Mouse (Mus musculus) hindbrain, embryonic 13.5 days (tissue): ENCODE measurements around the gene Plin4. TPM values are rescaled to one million over a fixed set of nuclear protein-coding genes. Genes with fewer than 3 reads are reported as not detected.
A peak's percentile ranks its signal among the peaks of the same experiment; 100 is the strongest.
"Not testable (repeated sequence)": the region's sequence is repeated elsewhere in the genome, so short reads cannot be mapped to it uniquely, and the experiment has no call there.

Experiments
- ATAC-seq: fragments of 200-750 bp; cut with Nextera tagmentation; 2 replicates; pipeline ENCODE4 v1.8.0; 2017; ENCODE audit warnings: moderate TSS enrichment; ENCODE audit not compliant: low FRiP score
- H3K27ac ChIP-seq: fragments of 300-500 bp; sonication (generic); 2 replicates; pipeline ENCODE4 v1.5.1; 2015; ENCODE audit warnings: inconsistent platforms, mild to moderate bottlenecking, moderate library complexity
- H3K27me3 ChIP-seq: fragments of 300-500 bp; sonication (generic); 2 replicates; pipeline ENCODE4 v1.6.1; 2015; ENCODE audit warnings: mild to moderate bottlenecking, inconsistent platforms
- H3K36me3 ChIP-seq: fragments of 300-500 bp; sonication (generic); 2 replicates; pipeline ENCODE4 v1.6.1; 2015; ENCODE audit warnings: mild to moderate bottlenecking, inconsistent platforms
- H3K4me1 ChIP-seq: fragments of 300-500 bp; sonication (generic); replicated peaks from 2 replicates; pipeline ENCODE4 v1.6.1; 2015; ENCODE audit warnings: inconsistent platforms
- H3K4me2 ChIP-seq: fragments of 300-500 bp; sonication (generic); 2 replicates; pipeline ENCODE4 v1.6.1; 2015; ENCODE audit warnings: inconsistent platforms, mild to moderate bottlenecking, moderate library complexity
- H3K4me3 ChIP-seq: fragments of 300-500 bp; sonication (generic); 2 replicates; pipeline ENCODE4 v1.5.1; 2015; ENCODE audit warnings: mild to moderate bottlenecking, inconsistent platforms
- H3K9ac ChIP-seq: fragments of 300-500 bp; sonication (generic); 2 replicates; pipeline ENCODE4 v1.6.1; 2015; ENCODE audit warnings: mild to moderate bottlenecking, inconsistent platforms
- H3K9me3 ChIP-seq: fragments of 300-500 bp; sonication (generic); 2 replicates; pipeline ENCODE4 v1.6.1; 2016; ENCODE audit warnings: inconsistent platforms
- WGBS: fragments of 180-500 bp; shearing (Covaris S2); methylation state at CpG from one replicate; pipeline ENCODE4 v1.1.7; 2015; 5-methylcytosine and 5-hydroxymethylcytosine counted together
- polyA plus RNA-seq: library from polyadenylated mRNA; unstranded; fragments of >200 nt; fragmentation: Nextera tagmentation; extraction: Ambion mirVana; gene quantifications from 2 replicates; pipeline ENCODE4 v1.2.1, GENCODE M21; 2015

Gene Plin4
- polyA plus RNA-seq, 1 experiment from 2014 or later: 0.10 TPM

DNA sequence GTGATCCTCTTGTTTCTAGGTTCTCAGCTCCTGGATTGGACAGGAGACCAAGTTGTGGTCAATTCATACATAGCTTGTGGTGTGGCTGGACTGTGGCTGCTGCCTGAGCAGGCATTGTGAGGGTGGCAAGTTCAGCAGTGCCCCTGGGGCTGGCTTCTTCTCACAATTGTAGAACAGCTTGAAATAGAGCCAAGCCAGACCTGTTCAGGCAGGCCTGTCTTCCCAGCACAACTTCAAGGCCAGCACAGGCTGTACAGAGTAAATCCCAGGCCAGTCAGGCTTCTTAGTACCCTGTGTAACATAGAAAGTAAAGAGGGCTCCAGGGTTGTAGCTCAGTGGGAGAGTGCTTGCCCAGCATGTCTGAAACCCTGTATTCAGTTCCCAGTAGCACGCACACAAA lies 16.8 kb downstream of the Plin4 start:
- Histone ChIP-seq H3K4me2 (no peak overlapping the region), H3K9ac (no peak overlapping the region), H3K4me3 (no peak overlapping the region), H3K27ac (no peak overlapping the region), H3K9me3 (no peaks in the 10 kb centered on the region), H3K27me3 (no peaks in the 10 kb centered on the region), H3K36me3 (peaks cover 64% of the 10 kb centered on the region), H3K4me1 (no peaks in the 10 kb centered on the region)
- WGBS: 100% methylated on average over 1 of the region's 1 CpGs
- ATAC-seq: no peak

DNA sequence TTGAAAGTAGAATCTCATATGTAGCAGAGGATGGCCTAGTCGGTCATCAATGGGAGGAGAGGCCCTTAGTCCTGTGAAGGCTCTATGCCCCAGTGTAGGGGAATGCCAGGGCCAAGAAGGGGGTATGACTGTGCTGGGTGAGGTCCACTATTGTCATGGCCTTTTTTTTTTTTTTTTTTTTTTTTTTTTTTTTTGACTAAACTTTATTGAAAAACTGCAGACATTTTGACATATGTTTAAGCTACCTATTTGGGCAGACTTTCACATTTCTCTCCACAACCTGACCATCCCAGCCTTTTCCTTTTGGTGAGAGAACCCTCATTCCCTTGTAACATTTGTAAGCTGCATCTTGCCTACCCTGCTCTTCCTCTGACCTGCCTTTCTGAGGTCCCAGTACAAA lies 17.3 kb downstream of the Plin4 start:
- 100% methylated on average over 1 of the region's 1 CpGs for WGBS
- no peak for ATAC-seq
- no peaks in the 10 kb centered on the region for H3K27me3 ChIP-seq
- H3K9me3 ChIP-seq: no peaks in the 10 kb centered on the region
- no peak overlapping the region for H3K9ac ChIP-seq
- H3K4me3 ChIP-seq: no peak overlapping the region
- H3K4me2 ChIP-seq: no peak overlapping the region
- H3K36me3 ChIP-seq: peaks cover 63% of the 10 kb centered on the region
- no peak overlapping the region for H3K27ac ChIP-seq
- H3K4me1 ChIP-seq: no peaks in the 10 kb centered on the region

GRCm38 (mm10) chr17:56080781-56081585 lies 28.6 kb downstream of the Plin4 start:
- Histone ChIP-seq H3K4me1 (peaks cover 31% of the 10 kb centered on the region), H3K27ac (peak overlapping the region; percentile 74), H3K4me2 (peak overlapping the region; percentile 99), H3K9ac (peak overlapping the region; percentile 91), H3K36me3 (peaks cover 28% of the 10 kb centered on the region), H3K9me3 (no peaks in the 10 kb centered on the region), H3K4me3 (peak overlapping the region; percentile 91), H3K27me3 (no peaks in the 10 kb centered on the region)
- ATAC-seq: peak; percentile 41
- WGBS: 4% methylated on average over 8 of the region's 8 CpGs

DNA sequence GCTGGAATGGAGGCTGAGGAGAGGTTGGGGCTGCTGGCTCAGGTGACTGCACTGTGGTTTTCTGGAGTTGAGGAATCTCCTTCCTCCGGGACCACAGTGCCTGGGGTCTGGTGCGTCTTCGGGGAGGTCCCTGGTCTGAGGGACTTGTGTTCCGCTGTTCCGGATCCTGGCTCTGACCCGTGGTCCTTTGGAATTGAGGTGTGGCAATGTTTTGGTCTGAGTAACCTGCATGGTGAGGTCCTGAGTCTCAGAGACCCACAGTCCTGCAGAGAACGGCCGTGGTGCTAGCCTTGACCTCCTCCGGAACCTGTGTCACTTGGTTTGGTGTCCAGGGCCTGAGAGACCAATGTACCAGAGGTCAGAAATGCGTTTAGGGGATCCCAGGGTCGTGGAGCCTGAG lies 29.7 kb downstream of the Plin4 start:
- WGBS: 2% methylated on average over 11 of the region's 11 CpGs
- peaks cover 25% of the 10 kb centered on the region for H3K36me3 ChIP-seq

GRCm38 (mm10) chr17:56078880-56079795 lies 30.5 kb downstream of the Plin4 start, which contains the start of gene Hdgfl2:
TSS of gene Hdgfl2 (plus strand) at chr17:56079634.
- peak; percentile 93 for ATAC-seq
- peak within 1 kb of the TSS; percentile 74 for H3K27ac ChIP-seq
- under 1% methylated on average over 61 of the region's 61 CpGs for WGBS
- no peaks in the 10 kb centered on the region for H3K9me3 ChIP-seq
- peak within 1 kb of the TSS; percentile 99 for H3K4me2 ChIP-seq
- peak within 1 kb of the TSS; percentile 91 for H3K4me3 ChIP-seq
- no peaks in the 10 kb centered on the region for H3K27me3 ChIP-seq
- peaks cover 21% of the 10 kb centered on the region for H3K36me3 ChIP-seq
- peak within 1 kb of the TSS; percentile 91 for H3K9ac ChIP-seq
- H3K4me1 ChIP-seq: peaks cover 43% of the 10 kb centered on the region

More for the DNA sequence above, 29.7 kb downstream of the Plin4 start:
- Histone ChIP-seq H3K27ac (peak overlapping the region; percentile 72), H3K4me2 (peak overlapping the region; percentile 99), H3K9ac (peak overlapping the region; percentile 91), H3K9me3 (no peaks in the 10 kb centered on the region), H3K27me3 (no peaks in the 10 kb centered on the region), H3K4me3 (peak overlapping the region; percentile 91), H3K4me1 (peaks cover 39% of the 10 kb centered on the region)
- ATAC-seq: no peak

DNA sequence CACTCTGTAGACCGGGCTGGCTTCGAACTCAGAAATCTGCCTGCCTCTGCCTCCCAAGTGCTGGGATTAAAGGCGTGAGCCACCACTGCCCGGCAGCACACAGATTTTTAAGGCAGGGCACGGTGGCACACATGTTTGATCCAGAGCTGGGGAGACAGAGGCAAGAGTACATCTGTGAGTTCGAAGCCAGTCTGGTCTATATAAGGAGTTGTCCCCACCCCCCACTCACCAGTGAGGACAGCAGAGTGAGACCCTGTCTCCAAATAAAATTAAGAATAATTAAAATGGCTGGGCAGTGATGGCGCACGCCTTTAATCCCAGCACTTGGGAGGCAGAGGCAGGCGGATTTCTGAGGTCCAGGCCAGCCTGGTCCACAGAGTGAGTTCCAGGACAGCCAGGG lies 31.2 kb downstream of the Plin4 start:
- Histone ChIP-seq H3K4me2 (peak overlapping the region; percentile 39), H3K4me3 (peak overlapping the region; percentile 91), H3K4me1 (peaks cover 49% of the 10 kb centered on the region), H3K36me3 (peaks cover 15% of the 10 kb centered on the region; the same call in 1 of the 2 replicates)
- not testable (repeated sequence) for H3K27ac ChIP-seq, ATAC-seq, H3K9me3 ChIP-seq, H3K27me3 ChIP-seq, H3K9ac ChIP-seq
- WGBS: 69% methylated on average over 9 of the region's 9 CpGs

- H3K36me3 ChIP-seq: peaks cover 12% of the 10 kb centered on the region
- H3K4me3 ChIP-seq: no peak overlapping the region
- H3K9me3 ChIP-seq: no peaks in the 10 kb centered on the region
- H3K27ac ChIP-seq: no peak overlapping the region
- no peak for ATAC-seq
- H3K9ac ChIP-seq: no peak overlapping the region
- WGBS: 90% methylated on average over 5 of the region's 5 CpGs
- peaks cover 47% of the 10 kb centered on the region for H3K4me1 ChIP-seq
- H3K4me2 ChIP-seq: no peak overlapping the region
- H3K27me3 ChIP-seq: no peaks in the 10 kb centered on the region
Measured at GRCm38 (mm10) chr17:56077523-56077922, 32.1 kb downstream of the Plin4 start.

DNA sequence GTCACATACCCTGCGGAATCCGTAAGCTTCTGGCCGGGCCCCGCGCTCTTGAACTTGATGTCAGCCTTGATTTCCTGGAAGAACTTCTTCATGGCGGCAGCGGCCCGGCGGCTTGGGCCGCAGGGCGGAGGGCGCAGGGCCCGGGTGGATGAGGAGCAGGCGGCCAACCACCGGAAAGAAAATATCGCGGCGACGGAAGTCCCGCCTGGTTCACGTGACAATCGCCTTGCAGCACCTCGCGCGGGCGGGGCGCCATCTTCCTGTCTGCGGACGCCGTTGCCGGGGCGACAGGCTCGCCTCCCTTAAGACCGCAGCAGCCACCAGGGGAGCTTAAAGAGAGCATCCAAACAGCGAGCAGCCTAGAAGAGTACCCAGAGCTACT lies 34.8 kb downstream of the Plin4 start, which contains the start of gene Ubxn6:
Gene Ubxn6 (minus strand): TSS at position 202 of the 382 bp plus-strand sequence.
- H3K4me1 ChIP-seq: peaks cover 20% of the 10 kb centered on the region
- peak within 1 kb of the TSS; percentile 72 for H3K4me2 ChIP-seq
- peaks cover 33% of the 10 kb centered on the region for H3K36me3 ChIP-seq
- H3K27me3 ChIP-seq: no peaks in the 10 kb centered on the region
- peak within 1 kb of the TSS; percentile 80 for H3K4me3 ChIP-seq
- peak within 1 kb of the TSS; percentile 94 for H3K27ac ChIP-seq
- peak; percentile 55 for ATAC-seq
- peak within 1 kb of the TSS; percentile 85 for H3K9ac ChIP-seq
- H3K9me3 ChIP-seq: no peaks in the 10 kb centered on the region
- WGBS: under 1% methylated on average over 35 of the region's 35 CpGs

- peak; percentile 13 for ATAC-seq
- H3K4me3 ChIP-seq: peak overlapping the region; percentile 80
- H3K36me3 ChIP-seq: peaks cover 38% of the 10 kb centered on the region
- no peaks in the 10 kb centered on the region for H3K9me3 ChIP-seq
- H3K4me2 ChIP-seq: peak overlapping the region; percentile 72
- H3K27ac ChIP-seq: peak overlapping the region; percentile 94
- H3K4me1 ChIP-seq: peaks cover 20% of the 10 kb centered on the region
- H3K27me3 ChIP-seq: no peaks in the 10 kb centered on the region
- peak overlapping the region; percentile 85 for H3K9ac ChIP-seq
- 10% methylated on average over 22 of the region's 22 CpGs for WGBS
Measured at GRCm38 (mm10) chr17:56074097-56074826, 35.3 kb downstream of the Plin4 start.

GRCm38 (mm10) chr17:56072243-56072642 lies 37.4 kb downstream of the Plin4 start:
- 95% methylated on average over 5 of the region's 5 CpGs for WGBS
- no peaks in the 10 kb centered on the region for H3K27me3 ChIP-seq
- no peak overlapping the region for H3K4me3 ChIP-seq
- H3K4me2 ChIP-seq: no peak overlapping the region
- H3K9me3 ChIP-seq: no peaks in the 10 kb centered on the region
- H3K36me3 ChIP-seq: peaks cover 58% of the 10 kb centered on the region
- H3K27ac ChIP-seq: no peak overlapping the region
- no peak overlapping the region for H3K9ac ChIP-seq
- H3K4me1 ChIP-seq: peaks cover 20% of the 10 kb centered on the region
- no peak for ATAC-seq

DNA sequence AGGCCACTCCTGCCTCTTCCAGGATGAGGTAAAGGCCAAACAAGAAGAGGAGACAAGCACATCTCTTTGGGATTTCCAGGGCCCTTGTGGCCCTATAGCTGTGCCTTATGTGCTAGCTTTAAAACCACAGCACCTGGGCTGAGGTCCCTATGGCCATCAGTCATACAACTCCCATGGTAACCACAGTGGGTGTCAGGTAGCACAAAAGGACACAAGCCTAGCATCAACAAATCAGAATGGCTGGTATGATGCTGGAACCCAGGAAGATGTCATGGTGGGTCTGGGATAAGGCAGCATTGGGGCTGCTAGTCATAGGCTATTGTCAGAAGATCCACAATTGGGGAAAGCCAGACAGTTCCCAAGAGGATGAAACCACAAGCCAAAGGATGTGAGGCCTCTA lies 38.5 kb downstream of the Plin4 start:
- H3K4me1 ChIP-seq: peaks cover 20% of the 10 kb centered on the region
- no peak for ATAC-seq
- H3K4me3 ChIP-seq: no peak overlapping the region
- no peak overlapping the region for H3K9ac ChIP-seq
- H3K36me3 ChIP-seq: peaks cover 70% of the 10 kb centered on the region
- H3K27me3 ChIP-seq: no peaks in the 10 kb centered on the region
- no peak overlapping the region for H3K27ac ChIP-seq
- no peak overlapping the region for H3K4me2 ChIP-seq
- H3K9me3 ChIP-seq: no peaks in the 10 kb centered on the region

GRCm38 (mm10) chr17:56069066-56069465 lies 40.5 kb downstream of the Plin4 start:
- Histone ChIP-seq H3K27me3 (no peaks in the 10 kb centered on the region), H3K4me2 (no peak overlapping the region), H3K27ac (no peak overlapping the region), H3K4me3 (no peak overlapping the region), H3K9ac (no peak overlapping the region), H3K4me1 (peaks cover 7% of the 10 kb centered on the region), H3K36me3 (peaks cover 88% of the 10 kb centered on the region), H3K9me3 (no peaks in the 10 kb centered on the region)
- no peak for ATAC-seq
- 96% methylated on average over 14 of the region's 14 CpGs for WGBS
